Mouse (Mus musculus): Measurements from ENCODE around the gene Cpvl. TPM values are rescaled to one million over a fixed set of nuclear protein-coding genes. Genes with fewer than 3 reads are reported as not detected.

Gene Cpvl
- total and polyA plus RNA-seq, 3 experiments, result not detected

GRCm38 (mm10) chr6:53874881-53875429 lies 103.5 kb downstream of the Cpvl start:
- no peaks in the 10 kb centered on the region for H3K36me3 ChIP-seq (replicated peaks in 1 of 2; ENCODE audit: control insufficient read depth in 1 of 2, insufficient read depth in 1 of 2, low read length in 1 of 2)
- no peak overlapping the region for H3K9ac ChIP-seq (ENCODE audit: insufficient read depth, low read depth)
- in situ Hi-C loops (cut with MboI; ENCODE audit: low pct_ligation_motif_present, low pct_unique_long_range_greater_than_20kb, low sequenced_read_pairs) (no loop called here), dilution Hi-C loops (cut with MboI; ENCODE audit: extremely low pct_ligation_motif_present, extremely low pct_unique_long_range_greater_than_20kb, low sequenced_read_pairs) (no loop called here)
- H3K4me1 ChIP-seq (ENCODE audit: control insufficient read depth in 1 of 2, insufficient read depth in 2 of 2), result no peaks in the 10 kb centered on the region; a peak in 1 of 4 replicates
- H3K79me2 ChIP-seq (replicated peaks; ENCODE audit: control insufficient read depth, extremely low read depth, insufficient read depth, poor library complexity, severe bottlenecking), result no peaks in the 10 kb centered on the region
- TF ChIP-seq EP300 (IDR thresholded peaks at IDR 0.05; ENCODE audit: low read length) (no peak), MAZ (IDR thresholded peaks at IDR 0.05; ENCODE audit: low read depth, low read length) (no peak), NRF1 (IDR thresholded peaks at IDR 0.05; ENCODE audit: low read depth, low read length) (no peak), KAT2A (IDR thresholded peaks at IDR 0.05; ENCODE audit: insufficient replicate concordance, low read length) (no peak), IRF4 (IDR thresholded peaks at IDR 0.05; ENCODE audit: low read depth, low read length) (no peak), BHLHE40 (IDR thresholded peaks at IDR 0.05; ENCODE audit: low read depth, low read length) (no peak), CHD2 (IDR thresholded peaks at IDR 0.05; ENCODE audit: low read length) (no peak), USF1 (IDR thresholded peaks at IDR 0.05; ENCODE audit: low read depth, low read length) (no peak), ZC3H11A (IDR thresholded peaks at IDR 0.05; ENCODE audit: low read depth, low read length) (no peak), RCOR1 (conservative IDR thresholded peaks at IDR 0.05; ENCODE audit: low read depth, low read length) (no peak), MXI1 (IDR thresholded peaks at IDR 0.05; ENCODE audit: low read depth, low read length) (no peak), HCFC1 (IDR thresholded peaks at IDR 0.05; ENCODE audit: low read depth, low read length) (no peak), TBP (conservative IDR thresholded peaks at IDR 0.05; ENCODE audit: low read depth, low read length) (no peak), USF2 (conservative IDR thresholded peaks at IDR 0.05; ENCODE audit: low read depth, low read length) (no peak), MAX (IDR thresholded peaks at IDR 0.05; ENCODE audit: low read length) (no peak), SIN3A (IDR thresholded peaks at IDR 0.05; ENCODE audit: low read length) (no peak), MEF2A (IDR thresholded peaks at IDR 0.05; ENCODE audit: borderline replicate concordance, low read depth, low read length) (no peak), GABPA (IDR thresholded peaks at IDR 0.05; ENCODE audit: insufficient replicate concordance, low read depth, low read length) (no peak), POLR2A (IDR thresholded peaks at IDR 0.05; ENCODE audit: low read depth, low read length) (no peak), JUN (IDR thresholded peaks at IDR 0.05; ENCODE audit: insufficient read depth, low read depth, low read length) (no peak)
- H3K9me3 ChIP-seq (replicated peaks; ENCODE audit: low read length), result no peaks in the 10 kb centered on the region
- H3K4me2 ChIP-seq (ENCODE audit: insufficient read depth, low read depth, poor library complexity, severe bottlenecking), result no peak overlapping the region
- DNase-seq (ENCODE audit: extremely low read depth), result no peak
- no peaks in the 10 kb centered on the region for H3K27me3 ChIP-seq (replicated peaks)
- no peak overlapping the region for H3K27ac ChIP-seq (ENCODE audit: insufficient read depth, low read depth)
- H3K4me3 ChIP-seq (replicated peaks in 1 of 3; ENCODE audit: low read depth in 2 of 3, low read length in 2 of 3, poor library complexity in 1 of 3), result no peak overlapping the region

- TF ChIP-seq ZMIZ1 (IDR thresholded peaks at IDR 0.05; ENCODE audit: low read depth, low read length) (no peak), CTCF (conservative IDR thresholded peaks at IDR 0.05 in 1 of 2, IDR thresholded peaks at IDR 0.05 in 1 of 2; ENCODE audit: low read depth in 2 of 2, low read length in 2 of 2) (peak; percentile 7 to 64; a peak in 2 of 4 replicates), SMC3 (IDR thresholded peaks at IDR 0.05; ENCODE audit: low read depth, low read length) (peak; percentile 64), RAD21 (IDR thresholded peaks at IDR 0.05; ENCODE audit: low read depth, low read length) (peak; percentile 29), PAX5 (IDR thresholded peaks at IDR 0.05; ENCODE audit: low read length) (no peak), ZNF384 (IDR thresholded peaks at IDR 0.05; ENCODE audit: low read depth, low read length) (peak; percentile 13; the same call in 1 of the 2 replicates), TCF12 (IDR thresholded peaks at IDR 0.05; ENCODE audit: low read depth, low read length) (no peak)
- dilution Hi-C loops (cut with MboI; ENCODE audit: extremely low pct_ligation_motif_present, extremely low pct_unique_long_range_greater_than_20kb, low sequenced_read_pairs), result no loop called here
- Histone ChIP-seq H3K4me3 (replicated peaks in 1 of 3; ENCODE audit: low read depth in 2 of 3, low read length in 2 of 3, poor library complexity in 1 of 3) (no peak overlapping the region), H3K27ac (ENCODE audit: insufficient read depth, low read depth) (no peak overlapping the region), H3K79me2 (replicated peaks; ENCODE audit: control insufficient read depth, extremely low read depth, insufficient read depth, poor library complexity, severe bottlenecking) (no peaks in the 10 kb centered on the region), H3K9me3 (replicated peaks; ENCODE audit: low read length) (peaks cover 3% of the 10 kb centered on the region), H3K27me3 (replicated peaks) (no peaks in the 10 kb centered on the region), H3K9ac (ENCODE audit: insufficient read depth, low read depth) (no peak overlapping the region), H3K4me1 (ENCODE audit: control insufficient read depth in 1 of 2, insufficient read depth in 2 of 2) (no peaks in the 10 kb centered on the region; a peak in 1 of 4 replicates), H3K4me2 (ENCODE audit: insufficient read depth, low read depth, poor library complexity, severe bottlenecking) (no peak overlapping the region), H3K36me3 (replicated peaks in 1 of 2; ENCODE audit: control insufficient read depth in 1 of 2, insufficient read depth in 1 of 2, low read length in 1 of 2) (no peaks in the 10 kb centered on the region)
- in situ Hi-C loops (cut with MboI; ENCODE audit: low pct_ligation_motif_present, low pct_unique_long_range_greater_than_20kb, low sequenced_read_pairs), result no loop called here
- peak; percentile 2 for DNase-seq (ENCODE audit: extremely low read depth)
These were observed 106.6 kb downstream of the Cpvl start for GRCm38 (mm10) chr6:53871903-53872302.

All from CH12.LX (cell line).